Mouse (Mus musculus) small intestine, adult 2 months (tissue): Measurements from ENCODE around the gene Lta. TPM values are rescaled to one million over a fixed set of nuclear protein-coding genes. Genes with fewer than 3 reads are reported as not detected.

Source experiments
- H3K27ac ChIP-seq: fragments of 200-500 bp; 2 replicates; pipeline ENCODE4 v1.5.1; 2012; ENCODE audit warnings: low read depth, low read length, control low read depth, inconsistent platforms; ENCODE audit not compliant: insufficient read depth
- H3K27me3 ChIP-seq: fragments of 200-500 bp; 2 replicates; pipeline ENCODE4 v1.6.1; 2012; ENCODE audit warnings: mild to moderate bottlenecking, moderate library complexity, low read length, inconsistent platforms; ENCODE audit not compliant: control insufficient read depth, insufficient read depth
- H3K36me3 ChIP-seq: fragments of 200-500 bp; 2 replicates; pipeline ENCODE4 v1.6.1; 2012; ENCODE audit warnings: mild to moderate bottlenecking, low read length, control low read depth, inconsistent platforms; ENCODE audit not compliant: control insufficient read depth, insufficient read depth
- H3K4me1 ChIP-seq: fragments of 200-500 bp; 2 replicates; pipeline ENCODE4 v1.6.1; 2012; ENCODE audit warnings: low read length, inconsistent platforms, mixed read lengths; ENCODE audit not compliant: control insufficient read depth, insufficient read depth, insufficient read length
- H3K4me3 ChIP-seq: fragments of 200-500 bp; 2 replicates; pipeline ENCODE4 v1.5.1; 2012; ENCODE audit warnings: low read depth, mild to moderate bottlenecking, control low read depth, inconsistent platforms, low read length, moderate library complexity
- CTCF ChIP-seq: fragments of 200-500 bp; IDR thresholded peaks from 2 replicates; pipeline ENCODE4 v1.5.1; 2012; ENCODE audit warnings: low read depth, mild to moderate bottlenecking, control low read depth, inconsistent platforms, low read length, moderate library complexity, mixed read lengths; ENCODE audit not compliant: insufficient replicate concordance, insufficient read length; ENCODE audit errors: extremely low read depth
- POLR2A ChIP-seq: fragments of 200-500 bp; IDR thresholded peaks from 2 replicates; pipeline ENCODE4 v1.6.1; 2012; ENCODE audit warnings: low read depth, mild to moderate bottlenecking, control low read depth, inconsistent platforms, low read length, moderate library complexity
- WGBS: fragments of 180-500 bp; shearing (Covaris S2); methylation state at CpG from one replicate; pipeline ENCODE4 v1.1.7; 2018; 5-methylcytosine and 5-hydroxymethylcytosine counted together
- polyA plus RNA-seq: library from polyadenylated mRNA; depleted of rRNA; stranded (reverse); fragments of >200 nt; gene quantifications from 2 replicates; pipeline ENCODE4 v1.2.3, GENCODE M21; 2012

The Lta gene
- polyA plus RNA-seq, 1 experiment = 0.66 TPM

DNA sequence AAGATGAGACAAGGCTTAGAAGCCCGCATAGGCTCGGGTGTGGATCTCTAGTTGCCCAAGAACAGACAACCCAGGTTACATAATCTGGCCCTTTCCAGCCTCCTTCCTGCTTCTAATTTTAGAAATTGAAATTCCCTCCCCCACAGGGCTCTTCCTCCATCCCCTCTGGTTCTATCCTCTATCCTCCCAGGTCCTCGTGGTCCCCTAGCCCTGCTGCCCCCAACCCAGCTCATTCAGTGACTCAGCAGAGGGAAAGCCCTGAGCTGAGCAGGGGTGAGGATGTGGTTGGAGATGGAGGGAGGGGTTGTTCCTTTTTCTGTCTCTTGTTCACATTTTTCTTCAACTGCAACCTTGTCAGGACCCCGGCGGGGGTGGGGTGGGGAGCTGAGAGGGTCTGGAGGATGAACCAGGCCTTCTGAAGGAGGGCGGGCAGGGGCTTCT, 14.5 kb upstream of the Lta start:
- no peaks in the 10 kb centered on the region for H3K27me3 ChIP-seq
- 0 out of 2 replicates have a peak overlapping the region, but pooled peaks have one; percentile 6 for H3K27ac ChIP-seq
- peaks cover 18% of the 10 kb centered on the region for H3K4me1 ChIP-seq
- no peak overlapping the region for H3K4me3 ChIP-seq
- 60% methylated on average over 6 of the region's 6 CpGs for WGBS
- H3K36me3 ChIP-seq = peaks cover 12% of the 10 kb centered on the region
- TF ChIP-seq POLR2A = no peak
- no peak for TF ChIP-seq CTCF

DNA sequence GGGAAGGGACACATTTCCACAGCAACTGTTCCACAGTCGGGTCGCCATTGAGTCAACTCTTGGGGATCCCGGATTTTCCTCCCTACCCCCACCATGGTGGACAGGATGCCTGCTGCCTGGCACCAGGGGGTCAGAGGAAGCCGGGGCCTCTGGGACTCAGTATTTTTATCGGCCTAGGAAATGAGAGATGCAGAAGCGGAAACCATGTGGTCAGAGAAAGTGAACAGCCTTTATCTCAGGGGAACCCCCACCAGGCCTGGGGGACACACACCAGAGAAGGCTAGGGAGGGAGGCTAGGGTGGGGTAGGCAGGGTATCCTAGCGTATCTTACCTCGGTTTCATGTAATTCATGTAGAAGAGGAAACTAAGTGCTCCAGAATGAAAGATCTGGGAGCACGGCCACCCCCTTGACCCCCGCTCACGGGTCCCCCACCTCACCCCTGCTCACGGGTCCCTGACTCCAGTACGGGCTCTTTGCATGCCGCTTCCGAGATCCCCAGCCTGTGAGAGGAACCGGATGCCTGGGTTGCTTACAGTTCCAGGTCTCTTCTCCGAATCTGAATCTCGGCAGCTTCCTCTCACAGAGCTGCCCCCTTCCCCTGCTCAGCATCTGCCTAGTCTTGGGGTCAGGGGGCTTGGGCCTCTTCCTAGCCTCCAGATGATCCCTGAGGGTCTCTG, 13.5 kb upstream of the Lta start:
- H3K4me3 ChIP-seq = no peak overlapping the region
- H3K27me3 ChIP-seq = no peaks in the 10 kb centered on the region
- H3K27ac ChIP-seq = no peak overlapping the region
- TF ChIP-seq POLR2A = no peak
- no peak for TF ChIP-seq CTCF
- WGBS = 80% methylated on average over 18 of the region's 18 CpGs
- H3K36me3 ChIP-seq = peaks cover 12% of the 10 kb centered on the region
- H3K4me1 ChIP-seq = peaks cover 18% of the 10 kb centered on the region

DNA sequence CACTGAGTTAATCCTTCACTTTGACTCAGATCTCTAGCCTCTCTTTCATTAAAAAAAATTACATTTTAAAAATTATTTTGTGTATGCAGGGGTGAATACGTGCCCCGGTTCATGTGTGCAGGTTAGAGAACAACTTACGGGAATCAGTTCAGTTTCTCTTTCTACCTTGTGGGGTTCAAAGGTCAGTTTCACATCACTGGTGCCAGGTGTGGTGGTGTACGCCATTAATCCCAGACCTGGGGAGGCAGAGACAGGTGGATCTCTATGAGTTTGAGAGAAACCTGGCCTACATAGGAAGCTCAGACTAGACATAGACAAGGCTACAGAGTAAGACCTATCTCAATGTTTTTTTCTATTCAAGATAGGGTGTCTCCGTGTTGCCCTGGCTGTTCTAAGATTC, 7.9 kb upstream of the Lta start:
- TF ChIP-seq POLR2A (no peak), CTCF (no peak)
- 39% methylated on average over 5 of the region's 5 CpGs for WGBS
- H3K4me1 ChIP-seq = peaks cover 24% of the 10 kb centered on the region; the same call in 1 of the 2 replicates
- no peaks in the 10 kb centered on the region for H3K27me3 ChIP-seq
- no peaks in the 10 kb centered on the region for H3K36me3 ChIP-seq
- H3K4me3 ChIP-seq = no peak overlapping the region
- no peak overlapping the region for H3K27ac ChIP-seq

DNA sequence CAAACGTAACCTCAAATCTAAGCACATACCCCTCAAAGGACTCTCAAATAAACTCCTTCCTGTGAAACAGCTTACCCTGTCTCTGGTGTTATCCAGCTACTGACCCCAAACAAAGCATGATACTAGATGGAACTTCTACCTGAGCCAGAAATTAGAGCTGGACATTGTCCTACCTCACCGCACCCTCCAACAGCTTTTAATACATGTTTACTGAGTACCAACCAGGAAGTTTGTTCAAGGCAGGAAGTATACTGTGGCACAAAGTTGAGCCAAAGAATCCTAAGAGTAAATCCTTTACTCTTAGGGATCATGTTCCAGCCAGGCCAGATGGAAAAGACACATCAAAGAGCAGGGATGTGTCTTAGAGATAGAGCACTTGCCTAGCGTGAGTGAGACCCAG, 5.4 kb upstream of the Lta start:
- 23% methylated on average over 3 of the region's 3 CpGs for WGBS
- TF ChIP-seq CTCF = no peak
- no peak for TF ChIP-seq POLR2A
- no peak overlapping the region for H3K4me3 ChIP-seq
- H3K27me3 ChIP-seq = no peaks in the 10 kb centered on the region
- peaks cover 24% of the 10 kb centered on the region for H3K4me1 ChIP-seq
- no peaks in the 10 kb centered on the region for H3K36me3 ChIP-seq
- H3K27ac ChIP-seq = peak overlapping the region; percentile 70

DNA sequence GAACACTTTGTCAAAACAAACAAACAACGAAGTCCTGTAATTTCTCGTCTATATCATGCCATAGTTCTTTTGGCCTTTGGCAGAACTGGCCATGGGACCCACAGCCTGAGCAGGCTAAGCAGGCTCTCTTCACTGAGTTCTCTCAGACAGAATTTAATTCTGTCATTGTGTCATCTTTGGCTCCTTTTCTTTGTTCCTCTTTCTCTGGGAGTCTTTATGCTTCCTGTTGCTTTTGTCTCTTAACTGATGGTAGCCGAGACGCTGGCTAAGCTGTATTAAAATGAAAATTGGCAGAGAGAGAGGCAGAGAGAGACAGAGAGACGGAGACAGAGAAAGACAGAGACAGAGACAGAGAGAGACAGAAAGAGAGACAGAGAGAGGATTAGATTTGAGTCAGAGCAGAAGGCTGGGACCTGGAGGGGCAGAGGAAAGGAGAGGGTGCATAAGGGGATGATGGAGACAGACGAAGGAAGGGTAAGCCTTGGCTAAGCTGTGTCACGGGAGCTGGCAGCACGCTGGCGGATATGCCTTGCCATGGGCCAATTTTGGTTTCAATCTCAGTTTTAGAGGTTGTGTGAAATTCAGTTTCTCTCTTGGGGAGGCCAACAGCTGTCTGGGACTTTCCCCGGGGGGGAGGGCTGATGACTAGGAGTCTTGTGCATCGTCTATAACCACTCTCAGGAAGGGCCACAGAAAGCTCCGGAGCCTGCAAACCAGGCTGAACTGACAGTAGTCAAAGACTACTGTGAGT, 4.8 kb upstream of the Lta start:
- TF ChIP-seq POLR2A = no peak
- WGBS = 48% methylated on average over 12 of the region's 12 CpGs
- Histone ChIP-seq H3K4me3 (no peak overlapping the region), H3K4me1 (peaks cover 28% of the 10 kb centered on the region), H3K27me3 (no peaks in the 10 kb centered on the region), H3K27ac (peak overlapping the region; percentile 70), H3K36me3 (no peaks in the 10 kb centered on the region)

DNA sequence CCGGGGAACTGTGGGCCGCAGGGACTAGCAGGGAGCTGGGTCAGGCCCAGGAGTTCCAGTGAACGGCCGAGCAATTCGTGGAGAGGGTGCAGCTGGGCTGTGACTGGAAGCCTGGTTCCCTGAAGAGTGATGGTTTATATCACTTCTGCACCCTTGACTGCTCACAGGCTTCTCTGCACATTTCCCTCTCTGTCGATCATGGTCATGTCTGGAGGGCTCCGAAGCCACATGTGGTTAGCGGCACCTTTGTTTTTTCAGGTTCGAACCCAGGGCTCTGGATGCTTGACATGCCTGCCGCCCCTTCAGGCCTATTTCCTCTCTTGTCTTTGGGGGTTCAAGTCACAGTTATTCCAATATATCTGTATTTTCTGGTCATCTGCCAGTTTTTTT, 224 bp upstream of the Lta start:
- WGBS = 76% methylated on average over 10 of the region's 10 CpGs
- TF ChIP-seq POLR2A = no peak
- no peak for TF ChIP-seq CTCF
- no peak overlapping the region for H3K27ac ChIP-seq
- no peaks in the 10 kb centered on the region for H3K36me3 ChIP-seq
- peak overlapping the region; percentile 35; the same call in 1 of the 2 replicates for H3K4me3 ChIP-seq
- H3K4me1 ChIP-seq = peaks cover 21% of the 10 kb centered on the region
- no peaks in the 10 kb centered on the region for H3K27me3 ChIP-seq

DNA sequence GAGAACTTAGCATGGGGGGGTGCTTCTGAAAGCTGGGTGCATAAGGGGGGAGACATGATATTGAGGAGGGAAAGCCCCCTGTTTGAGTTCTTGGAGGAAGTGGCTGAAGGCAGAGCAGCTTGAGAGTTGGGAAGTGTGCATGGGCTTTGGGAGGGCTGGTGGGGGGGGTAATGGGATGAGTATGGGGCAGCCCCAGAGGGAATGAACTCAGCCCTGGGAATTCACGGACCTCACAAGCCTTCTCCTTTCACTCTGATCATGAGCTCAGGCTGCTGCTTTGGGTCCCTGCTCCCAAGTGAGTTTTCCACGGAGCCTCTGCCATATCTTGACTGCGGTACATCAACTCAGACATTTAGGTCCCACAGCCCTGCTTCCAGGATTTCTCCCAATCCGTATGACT, 2.7 kb downstream of the Lta start:
- no peak for TF ChIP-seq POLR2A
- no peak for TF ChIP-seq CTCF
- H3K27ac ChIP-seq = peak overlapping the region; percentile 30; the same call in 1 of the 2 replicates
- H3K4me1 ChIP-seq = peaks cover 22% of the 10 kb centered on the region
- no peaks in the 10 kb centered on the region for H3K27me3 ChIP-seq
- H3K36me3 ChIP-seq = no peaks in the 10 kb centered on the region
- H3K4me3 ChIP-seq = no peak overlapping the region
- 79% methylated on average over 4 of the region's 4 CpGs for whole genome bisulfite sequencing
